Mouse (Mus musculus) thymus, adult 2 months (tissue): ENCODE data around the gene Nipal3.

ENCODE experiments used
- CTCF ChIP-seq: fragments of 200-500 bp; IDR thresholded peaks from 2 replicates; pipeline ENCODE4 v1.5.1; 2012; ENCODE audit warnings: mild to moderate bottlenecking, control low read depth, low read length, moderate library complexity, borderline replicate concordance; ENCODE audit not compliant: control insufficient read depth, poor library complexity, insufficient read depth; ENCODE audit errors: extremely low read depth
- POLR2A ChIP-seq: fragments of 200-500 bp; IDR thresholded peaks from 2 replicates; pipeline ENCODE4 v1.6.1; 2012; ENCODE audit warnings: mild to moderate bottlenecking, low read length, control low read depth, moderate library complexity; ENCODE audit not compliant: control insufficient read depth, poor library complexity, insufficient read depth; ENCODE audit errors: extremely low read depth

- TF ChIP-seq CTCF (no peak), POLR2A (no peak)
Measured at GRCm38 (mm10) chr4:135526039-135526710, 31.3 kb upstream of the Nipal3 start.
